Mouse (Mus musculus): ENCODE data around the gene Iars.

The Iars gene

DNA sequence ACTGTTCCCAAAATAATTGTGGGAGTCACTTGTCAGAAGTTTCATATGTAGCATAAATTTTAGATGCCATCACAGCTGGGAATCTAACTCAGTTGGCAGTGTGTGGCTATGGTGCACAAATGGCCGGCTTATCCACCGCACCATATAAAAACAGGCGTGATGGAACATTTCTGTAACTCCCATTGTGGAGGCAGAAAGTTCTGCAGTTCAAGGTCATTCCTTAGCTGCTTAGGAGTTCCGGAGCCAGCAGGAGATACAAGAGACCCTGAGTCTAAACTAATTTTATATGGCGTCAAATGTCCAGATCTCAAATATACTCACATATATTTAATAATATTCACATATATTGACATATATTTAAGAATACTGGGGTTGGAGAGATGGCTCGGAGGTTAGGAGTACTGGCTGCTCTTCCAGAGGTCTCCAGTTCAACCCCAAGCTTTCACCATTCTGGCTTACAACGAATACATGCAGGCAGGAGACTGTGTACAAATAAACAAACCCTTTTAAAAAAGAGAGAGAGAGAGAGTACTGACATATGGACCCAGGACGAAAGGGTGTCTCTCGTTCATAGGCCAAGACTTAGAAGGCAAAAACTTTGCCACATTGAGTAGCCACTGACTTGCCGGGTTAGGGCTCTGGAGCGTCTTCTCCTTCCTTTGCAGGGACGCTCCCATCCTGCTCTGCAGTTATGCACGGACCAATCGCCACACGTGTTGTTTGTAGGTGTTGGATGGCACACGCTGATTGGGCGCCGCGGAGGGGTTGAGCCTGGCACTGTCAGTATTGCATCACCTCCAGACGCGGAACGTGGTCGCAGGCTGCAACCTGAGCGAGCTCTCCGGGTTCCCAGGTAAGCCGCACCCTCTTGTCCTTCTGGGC, at the start of gene Iars:
Gene Iars, plus strand, starts transcription at position 750 of the 882 bp plus-strand sequence.
- DNase-seq = peak; percentile 99

- DNase-seq = no peak
These were observed 41.9 kb upstream of the Iars start for GRCm38 (mm10) chr13:49639965-49640364.

DNA sequence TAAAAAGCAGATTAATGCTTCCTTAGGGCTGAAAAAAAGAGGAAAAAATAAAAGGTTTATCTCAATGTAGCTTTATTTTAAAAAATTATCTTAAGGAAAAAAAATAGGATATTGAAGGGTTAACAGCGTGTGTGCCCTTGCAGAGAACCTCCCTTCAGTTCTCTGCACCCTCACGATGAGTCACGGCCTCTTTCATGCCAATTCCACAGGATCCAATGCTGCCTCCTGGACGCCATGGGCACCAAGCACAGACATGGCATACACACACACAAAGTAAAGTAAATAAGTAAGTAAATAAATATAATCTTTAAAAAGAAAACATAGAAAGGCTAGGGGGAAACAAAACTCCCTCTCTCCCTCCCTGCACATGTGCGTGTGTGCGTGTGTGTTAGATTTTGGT, 39.2 kb upstream of the Iars start:
- no peak for DNase-seq

DNA sequence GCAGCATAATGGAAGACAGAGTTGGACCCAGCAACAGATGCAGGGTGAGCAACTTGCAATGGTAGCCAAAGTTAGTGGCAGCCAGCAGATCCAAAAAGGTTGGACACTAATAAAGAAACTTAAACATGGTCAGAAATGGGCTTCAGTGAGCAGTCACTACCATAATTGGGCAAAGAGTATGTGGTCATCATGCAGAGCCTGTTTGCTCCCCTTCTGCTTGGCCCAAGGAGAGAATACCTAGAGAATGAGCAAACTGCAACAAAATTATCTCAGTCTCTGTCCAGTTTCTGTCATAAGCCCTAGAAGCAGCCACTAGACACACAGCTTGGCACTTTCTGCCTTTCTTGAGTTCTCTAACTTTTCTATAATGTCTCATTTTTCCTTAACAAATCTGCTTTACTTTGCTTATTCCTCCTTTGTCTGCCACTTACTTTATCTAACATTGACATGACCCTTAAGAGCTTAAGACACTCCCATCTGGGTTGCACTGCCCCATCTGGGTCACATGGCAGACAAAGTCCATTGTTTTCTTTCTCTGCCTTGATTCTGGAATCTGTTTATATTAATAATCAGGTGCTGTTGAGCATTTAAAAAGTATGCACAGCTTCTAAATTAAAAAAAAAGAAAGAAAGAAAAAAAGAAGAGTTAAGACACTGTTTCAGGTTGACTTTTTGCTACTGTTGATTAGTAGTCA, 38.1 kb upstream of the Iars start:
- no peak for DNase-seq

DNA sequence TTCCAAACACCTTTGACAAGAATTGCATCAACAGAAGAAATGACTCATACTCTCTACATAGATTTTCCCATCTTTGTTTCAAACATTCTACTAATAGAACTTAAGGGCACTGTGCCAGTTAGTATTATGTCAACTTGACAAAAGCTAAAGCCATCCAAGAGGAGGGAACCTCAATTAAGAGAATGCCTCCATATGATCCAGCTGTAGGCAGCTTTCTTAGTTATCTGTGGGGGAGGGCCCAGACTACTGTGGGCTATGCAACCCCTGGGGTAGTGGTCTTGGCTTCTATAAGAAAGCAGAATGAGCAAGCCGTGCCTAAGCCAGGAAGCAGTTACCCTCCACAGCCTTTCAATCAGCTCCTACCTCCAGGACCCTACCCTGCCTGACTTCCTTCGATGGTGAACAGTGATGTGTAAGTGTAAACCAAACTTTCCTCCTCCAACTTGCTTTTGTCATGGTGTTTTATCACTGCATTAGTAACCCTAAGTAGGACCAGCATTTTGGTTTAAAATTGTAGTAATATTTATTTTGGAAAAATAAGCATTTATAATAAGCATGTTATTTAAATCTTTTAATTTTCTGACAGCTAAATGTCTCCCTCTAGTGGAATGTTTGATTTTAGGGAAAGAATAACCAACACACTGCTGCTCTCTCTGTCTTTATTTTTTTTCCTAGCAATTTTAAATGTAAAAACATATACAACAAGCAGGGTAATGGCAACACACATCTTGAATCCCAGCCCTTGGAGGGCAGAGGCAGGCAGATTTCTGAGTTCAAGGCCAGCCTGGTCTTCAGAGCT, 37.0 kb upstream of the Iars start:
- DNase-seq = no peak

DNA sequence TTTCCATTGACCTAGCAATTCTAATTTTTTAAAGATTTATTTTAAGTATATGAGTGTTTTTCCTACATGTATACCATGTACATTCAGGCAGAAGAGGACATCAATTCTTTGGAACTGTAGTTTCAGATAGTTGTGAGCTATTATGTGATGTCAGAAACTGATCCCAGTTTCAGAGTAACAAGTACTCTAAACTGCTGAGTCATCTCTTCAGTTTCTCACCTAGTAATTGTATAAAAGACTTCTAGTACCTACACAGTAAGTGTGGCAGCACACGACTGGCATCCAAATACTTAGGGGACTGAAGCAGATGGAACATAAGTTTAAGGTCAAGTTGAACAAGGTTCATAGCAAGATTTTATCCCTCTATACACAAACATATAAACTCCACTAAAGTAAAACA, 35.9 kb upstream of the Iars start:
- DNase-seq = no peak

- DNase-seq = no peak
These were observed 30.8 kb upstream of the Iars start for GRCm38 (mm10) chr13:49651136-49651535.

- no peak for DNase-seq
These were observed 30.0 kb upstream of the Iars start for GRCm38 (mm10) chr13:49651781-49652351.

DNA sequence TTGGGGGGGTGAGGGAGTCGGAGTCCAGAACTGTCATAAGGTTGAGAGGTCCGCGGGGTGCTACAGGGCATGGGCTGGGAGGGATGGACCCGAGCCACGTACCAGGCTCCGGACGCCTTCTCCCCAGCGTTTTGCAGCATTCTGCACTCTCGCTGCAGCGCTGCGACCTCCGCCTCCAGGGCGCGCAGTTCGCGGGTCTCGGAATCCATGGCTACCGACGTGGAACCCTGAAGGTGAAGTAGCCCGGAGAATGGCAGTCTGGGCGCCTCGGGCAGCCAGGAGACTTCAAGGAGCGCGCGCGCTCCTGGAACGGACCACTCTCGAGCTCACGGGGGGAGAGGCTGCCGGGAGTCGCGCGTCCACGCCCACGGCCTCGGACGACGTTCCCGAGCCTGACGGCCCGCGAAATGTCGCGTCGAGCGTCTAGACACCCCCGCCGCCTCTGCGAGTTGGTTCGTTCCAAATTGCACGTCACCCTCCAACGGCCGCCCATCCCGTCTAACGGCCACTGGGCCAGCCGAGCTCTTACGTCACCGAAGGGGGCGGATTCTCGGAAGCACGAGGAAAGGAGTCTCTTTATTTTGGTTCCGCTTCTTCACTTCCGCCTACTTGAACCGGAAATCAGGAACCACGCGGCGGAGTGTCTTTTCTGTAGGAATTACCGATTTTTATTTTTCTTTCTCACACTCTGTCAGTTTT, 29.3 kb upstream of the Iars start, which contains the start of the genes Cenpp and Nol8:
Gene Cenpp, minus strand, starts transcription at position 305 of the 699 bp plus-strand sequence.
Gene Nol8, plus strand, starts transcription at position 598 of the 699 bp plus-strand sequence.
- peak; percentile 100 for DNase-seq

DNA sequence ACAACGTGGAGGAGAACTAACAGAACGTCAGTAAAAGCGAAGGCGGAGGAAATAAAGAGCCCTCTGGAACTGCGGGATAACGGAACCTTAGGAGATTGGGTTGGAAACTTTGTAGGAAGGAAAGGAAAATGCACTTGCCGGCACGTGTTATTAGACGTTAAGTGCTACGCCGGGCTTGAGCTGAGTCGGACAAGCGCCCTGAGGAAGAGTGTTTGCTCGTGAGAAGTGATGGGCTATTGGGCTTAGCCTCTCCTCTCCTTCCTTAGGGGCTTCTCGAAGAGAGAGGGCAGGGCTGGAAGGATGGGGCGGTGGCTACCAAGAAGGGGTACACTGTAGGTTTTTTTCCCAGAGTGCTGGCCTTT, 28.7 kb upstream of the Iars start:
- peak in 1 of 2 experiments; percentile 70 for DNase-seq

DNA sequence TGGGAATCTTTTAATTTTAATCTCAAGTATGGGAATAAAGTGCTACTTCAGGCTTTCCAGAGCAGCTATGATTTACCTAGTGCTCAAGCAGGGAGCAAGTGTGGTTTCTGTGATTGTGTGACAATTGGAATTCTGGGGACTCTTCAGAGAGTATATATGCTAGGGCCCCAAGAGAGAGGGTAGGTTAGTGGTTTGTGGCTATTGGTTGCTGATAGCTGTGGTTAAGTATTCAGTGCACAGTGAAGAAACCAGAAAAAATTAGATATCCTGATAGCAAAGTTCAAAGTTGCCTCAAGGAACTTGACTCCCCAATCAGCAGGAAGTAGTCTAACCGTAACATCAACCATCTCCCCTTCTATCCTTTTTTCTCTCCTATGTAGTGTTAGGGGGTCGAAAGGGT, 4.1 kb upstream of the Iars start:
- no peak for DNase-seq

GRCm38 (mm10) chr13:49682233-49682846, 440 bp downstream of the Iars start:
- DNase-seq = peak in 1 of 2 experiments; percentile 8

DNA sequence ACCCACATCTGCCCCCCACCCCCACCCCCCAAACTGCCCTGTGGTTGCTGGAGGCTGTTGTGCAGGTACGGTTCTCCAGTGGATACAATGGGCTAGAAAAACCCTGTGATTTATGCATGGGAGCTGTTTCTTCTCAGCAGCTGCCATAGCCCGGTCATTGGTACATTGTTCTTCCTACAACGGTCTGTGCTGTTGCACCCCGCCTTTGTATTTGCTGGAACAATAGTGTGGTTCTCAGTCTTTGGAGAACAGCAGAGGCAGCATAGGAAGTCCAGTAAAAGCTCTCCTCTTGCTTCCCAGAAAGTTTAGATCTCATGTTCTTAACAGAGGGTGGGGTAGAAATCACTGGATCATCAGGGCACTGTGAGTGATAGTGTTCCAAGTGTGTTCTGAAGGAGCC, 2.4 kb downstream of the Iars start:
- no peak for DNase-seq

DNA sequence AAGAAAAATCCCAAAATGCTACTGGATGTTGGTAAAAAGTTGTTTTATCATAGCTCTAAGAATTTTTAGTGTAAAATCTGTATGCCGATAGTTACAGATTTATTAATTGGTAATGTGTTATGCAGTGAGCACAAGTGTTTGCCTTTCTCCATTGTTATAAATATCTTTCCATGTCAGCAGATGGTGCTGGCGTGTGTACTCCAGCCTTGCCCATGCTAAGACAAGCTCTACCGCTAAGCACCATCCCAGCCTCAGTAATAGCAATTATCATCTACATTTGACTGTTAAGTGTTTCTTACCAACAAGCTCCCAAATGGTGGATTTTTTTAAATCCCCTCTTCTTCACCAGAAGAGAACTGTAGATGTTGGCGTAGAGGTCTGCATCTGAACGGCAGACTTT, 9.2 kb downstream of the Iars start:
- DNase-seq = no peak

DNA sequence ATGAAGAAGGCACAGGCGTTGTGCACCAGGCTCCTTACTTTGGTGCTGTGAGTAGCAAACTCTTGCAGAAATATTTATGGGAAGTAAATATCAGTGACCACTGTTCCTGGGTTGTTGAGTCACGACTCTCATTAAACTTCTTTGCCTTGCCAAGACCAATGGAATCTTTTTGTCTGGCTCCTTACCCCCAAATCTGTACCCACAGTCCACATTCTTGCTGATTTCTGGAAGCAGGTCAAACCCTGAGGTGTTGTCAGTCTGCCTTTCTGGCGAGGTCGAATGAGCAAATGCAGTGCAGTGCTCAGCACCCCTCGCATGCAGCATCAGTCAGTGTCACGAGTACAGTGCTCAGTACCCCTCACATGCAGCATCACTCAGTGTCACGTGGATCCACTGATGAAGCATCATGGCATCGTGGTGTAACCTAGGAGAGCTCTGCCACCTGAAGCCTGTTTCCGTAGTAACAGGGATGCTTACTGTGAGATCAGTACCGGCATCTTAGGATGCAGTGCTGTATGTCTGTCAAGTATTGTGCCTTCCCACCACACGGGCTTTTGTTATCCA, 21.4 kb downstream of the Iars start:
- no peak for DNase-seq

GRCm38 (mm10) chr13:49706032-49706690, 24.3 kb downstream of the Iars start:
- no peak for DNase-seq

DNA sequence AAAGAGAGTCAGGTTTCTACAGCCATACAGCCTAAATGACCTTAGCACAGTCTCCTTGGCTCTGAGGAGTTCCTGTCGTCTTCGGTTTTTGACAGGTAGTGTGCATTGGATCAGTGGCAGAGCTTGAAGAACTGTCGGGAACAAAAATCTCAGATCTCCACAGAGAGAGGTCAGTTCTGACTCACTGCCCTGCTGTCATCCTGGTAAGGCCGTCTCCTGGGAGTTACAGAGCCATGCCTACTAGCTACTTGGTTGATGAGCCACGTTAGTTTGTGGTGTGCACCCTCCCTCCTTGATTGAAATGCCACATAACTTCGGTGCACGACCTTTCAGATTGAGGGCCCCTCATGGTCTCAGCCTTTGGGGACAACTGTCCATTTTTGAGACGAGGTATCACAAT, 26.4 kb downstream of the Iars start:
- no peak for DNase-seq

GRCm38 (mm10) chr13:49712047-49712721, 30.3 kb downstream of the Iars start:
- no peak for DNase-seq

GRCm38 (mm10) chr13:49719310-49719709, 37.4 kb downstream of the Iars start:
- DNase-seq = no peak

- DNase-seq = no peak
These were observed 54.5 kb downstream of the Iars start for GRCm38 (mm10) chr13:49736430-49736829.

All from cerebellum, postnatal 14 days (tissue).